Mouse (Mus musculus): Measurements from ENCODE around the gene Galnt10. TPM values are rescaled to one million over a fixed set of nuclear protein-coding genes. Genes with fewer than 3 reads are reported as not detected.
"Not testable (repeated sequence)": the region's sequence is repeated elsewhere in the genome, so short reads cannot be mapped to it uniquely, and the experiment has no call there.

Galnt10 gene
- polyA plus RNA-seq, 1 experiment from 2014 or later: 13.3 TPM

DNA sequence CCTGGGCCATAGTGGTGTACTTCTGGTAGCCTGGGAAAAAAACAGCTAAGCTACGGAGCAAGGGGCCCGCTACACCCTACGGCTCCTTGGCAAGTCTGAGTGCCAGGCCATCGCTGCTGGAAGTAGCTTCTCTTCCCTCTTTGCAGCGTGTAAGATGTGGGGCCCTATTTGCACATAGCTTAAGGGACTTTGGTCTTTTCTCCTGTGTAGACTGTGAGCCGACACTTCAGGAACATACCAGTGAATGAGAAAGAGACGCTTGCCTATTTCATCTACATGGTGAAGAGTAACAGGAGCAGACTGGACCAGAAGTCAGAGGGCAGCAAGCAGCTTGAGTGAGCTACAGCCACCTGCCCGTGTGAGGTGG lies 164.5 kb downstream of the Galnt10 start:
- WGBS: 92% methylated on average over 8 of the region's 8 CpGs
- Histone ChIP-seq H3K36me3 (ENCODE audit: control insufficient read depth, insufficient read depth) (peaks cover 10% of the 10 kb centered on the region; the same call in 1 of the 2 replicates), H3K9me3 (ENCODE audit: control insufficient read depth, low read length) (no peaks in the 10 kb centered on the region), H3K27ac (ENCODE audit: low read length) (no peak overlapping the region), H3K4me2 (ENCODE audit: low read length) (no peak overlapping the region), H3K4me3 (replicated peaks; ENCODE audit: low read length) (no peak overlapping the region), H3K27me3 (replicated peaks; ENCODE audit: control insufficient read depth, insufficient read depth, low read length) (no peaks in the 10 kb centered on the region), H3K9ac (replicated peaks; ENCODE audit: low read depth, low read length) (no peak overlapping the region), H3K4me1 (replicated peaks; ENCODE audit: control insufficient read depth, insufficient read depth, low read length) (no peaks in the 10 kb centered on the region)
- ATAC-seq: no peak

DNA sequence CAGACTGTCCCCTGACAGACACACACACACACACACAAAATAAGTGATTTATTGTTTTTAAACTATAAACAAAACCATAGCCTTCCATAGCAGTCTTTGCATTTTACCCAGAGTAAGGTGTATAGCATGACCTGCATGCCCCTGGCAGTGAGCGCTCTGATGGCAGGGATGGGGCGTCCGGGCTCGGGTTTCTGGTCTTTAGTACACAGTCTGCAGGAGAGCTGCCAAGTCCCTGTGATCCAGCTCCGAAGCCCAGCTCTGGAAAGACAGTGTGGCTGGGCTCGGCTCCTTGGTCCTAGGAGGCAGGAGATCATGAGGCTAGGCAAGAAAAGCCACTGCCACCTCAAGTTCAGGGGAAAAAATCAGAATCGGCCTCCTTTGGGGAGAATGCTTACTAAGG lies 165.8 kb downstream of the Galnt10 start:
- H3K4me2 ChIP-seq (ENCODE audit: low read length): no peak overlapping the region
- H3K27ac ChIP-seq (ENCODE audit: low read length): no peak overlapping the region
- H3K4me1 ChIP-seq (replicated peaks; ENCODE audit: control insufficient read depth, insufficient read depth, low read length): no peaks in the 10 kb centered on the region
- H3K36me3 ChIP-seq (ENCODE audit: control insufficient read depth, insufficient read depth): peaks cover 10% of the 10 kb centered on the region; the same call in 1 of the 2 replicates
- no peak overlapping the region for H3K4me3 ChIP-seq (replicated peaks; ENCODE audit: low read length)
- H3K9ac ChIP-seq (replicated peaks; ENCODE audit: low read depth, low read length): no peak overlapping the region
- 83% methylated on average over 7 of the region's 7 CpGs for WGBS
- no peaks in the 10 kb centered on the region for H3K27me3 ChIP-seq (replicated peaks; ENCODE audit: control insufficient read depth, insufficient read depth, low read length)
- no peak for ATAC-seq
- H3K9me3 ChIP-seq (ENCODE audit: control insufficient read depth, low read length): no peaks in the 10 kb centered on the region

DNA sequence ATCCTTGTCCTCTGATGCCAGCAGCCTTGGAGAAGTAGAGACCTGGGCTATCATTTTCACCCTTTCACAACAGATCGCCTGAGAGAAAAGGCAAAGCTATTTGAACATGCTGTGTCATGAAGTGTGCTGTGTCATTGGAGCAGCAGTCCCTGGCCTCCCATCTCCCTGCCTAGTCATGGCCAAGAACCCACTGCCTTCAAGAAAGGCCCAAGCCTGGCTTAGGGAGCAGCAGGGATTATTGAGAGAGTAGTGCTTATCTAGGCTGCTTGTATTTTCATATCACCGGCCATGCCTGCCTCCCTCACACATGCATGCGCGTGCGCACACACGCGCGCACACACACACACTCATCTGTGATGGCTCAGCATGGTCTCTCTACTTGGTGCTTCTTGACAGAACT lies 167.0 kb downstream of the Galnt10 start:
- H3K27me3 ChIP-seq (replicated peaks; ENCODE audit: control insufficient read depth, insufficient read depth, low read length): no peaks in the 10 kb centered on the region
- WGBS: 97% methylated on average over 8 of the region's 8 CpGs
- H3K36me3 ChIP-seq (ENCODE audit: control insufficient read depth, insufficient read depth): peaks cover 10% of the 10 kb centered on the region; the same call in 1 of the 2 replicates
- H3K9me3 ChIP-seq (ENCODE audit: control insufficient read depth, low read length): no peaks in the 10 kb centered on the region
- H3K27ac ChIP-seq (ENCODE audit: low read length): no peak overlapping the region
- H3K9ac ChIP-seq (replicated peaks; ENCODE audit: low read depth, low read length): no peak overlapping the region
- H3K4me2 ChIP-seq (ENCODE audit: low read length): no peak overlapping the region
- ATAC-seq: no peak
- no peak overlapping the region for H3K4me3 ChIP-seq (replicated peaks; ENCODE audit: low read length)
- no peaks in the 10 kb centered on the region for H3K4me1 ChIP-seq (replicated peaks; ENCODE audit: control insufficient read depth, insufficient read depth, low read length)

DNA sequence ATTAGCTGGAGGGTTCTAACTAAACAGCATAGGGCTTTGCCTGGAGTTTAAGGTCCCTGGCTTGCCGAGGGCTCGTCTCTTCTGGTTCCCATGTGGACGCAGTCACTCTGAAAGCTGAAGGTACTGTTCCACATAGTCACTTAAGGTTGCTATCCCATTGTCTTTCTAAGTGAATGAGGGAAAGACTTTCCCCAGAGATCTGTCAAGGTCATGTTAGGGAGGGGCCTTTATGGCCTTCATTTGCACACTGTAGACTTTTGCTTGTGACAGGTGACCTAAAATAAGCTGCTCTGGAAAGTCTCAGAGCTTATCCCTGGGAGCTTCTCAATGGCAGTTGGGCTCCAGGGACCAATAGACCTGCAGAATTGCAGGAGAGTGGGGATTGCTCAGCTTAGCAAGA lies 168.4 kb downstream of the Galnt10 start:
- WGBS: 93% methylated on average over 3 of the region's 3 CpGs
- Histone ChIP-seq H3K27ac (ENCODE audit: low read length) (no peak overlapping the region), H3K36me3 (ENCODE audit: control insufficient read depth, insufficient read depth) (peaks cover 7% of the 10 kb centered on the region; the same call in 1 of the 2 replicates), H3K4me2 (ENCODE audit: low read length) (no peak overlapping the region), H3K9ac (replicated peaks; ENCODE audit: low read depth, low read length) (no peak overlapping the region), H3K27me3 (replicated peaks; ENCODE audit: control insufficient read depth, insufficient read depth, low read length) (no peaks in the 10 kb centered on the region), H3K4me3 (replicated peaks; ENCODE audit: low read length) (no peak overlapping the region), H3K9me3 (ENCODE audit: control insufficient read depth, low read length) (no peaks in the 10 kb centered on the region), H3K4me1 (replicated peaks; ENCODE audit: control insufficient read depth, insufficient read depth, low read length) (no peaks in the 10 kb centered on the region)
- no peak for ATAC-seq

DNA sequence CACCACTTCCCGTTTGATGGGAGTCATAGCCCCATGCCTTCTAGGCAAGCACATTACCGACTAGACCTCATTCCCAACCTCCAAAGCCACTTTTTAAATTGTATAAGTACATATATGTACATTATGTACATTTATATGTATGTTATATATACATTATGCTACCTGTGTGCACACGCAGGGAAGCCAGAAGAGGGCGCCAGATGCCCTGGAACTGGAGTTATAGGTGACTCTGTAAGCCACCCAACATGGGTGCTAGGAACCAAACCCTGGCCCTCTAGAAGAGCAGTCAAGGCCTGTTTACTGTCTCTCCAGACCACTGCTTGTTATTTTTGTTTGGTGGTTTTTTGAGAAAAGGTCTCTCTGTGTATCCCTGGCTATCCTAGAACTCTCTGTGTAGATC lies 172.9 kb downstream of the Galnt10 start:
- Histone ChIP-seq H3K36me3 (ENCODE audit: control insufficient read depth, insufficient read depth) (no peaks in the 10 kb centered on the region), H3K9ac (replicated peaks; ENCODE audit: low read depth, low read length) (no peak overlapping the region), H3K4me3 (replicated peaks; ENCODE audit: low read length) (no peak overlapping the region), H3K4me1 (replicated peaks; ENCODE audit: control insufficient read depth, insufficient read depth, low read length) (no peaks in the 10 kb centered on the region), H3K27me3 (replicated peaks; ENCODE audit: control insufficient read depth, insufficient read depth, low read length) (no peaks in the 10 kb centered on the region), H3K4me2 (ENCODE audit: low read length) (no peak overlapping the region), H3K9me3 (ENCODE audit: control insufficient read depth, low read length) (no peaks in the 10 kb centered on the region), H3K27ac (ENCODE audit: low read length) (no peak overlapping the region)
- 94% methylated on average over 4 of the region's 4 CpGs for WGBS
- no peak for ATAC-seq

DNA sequence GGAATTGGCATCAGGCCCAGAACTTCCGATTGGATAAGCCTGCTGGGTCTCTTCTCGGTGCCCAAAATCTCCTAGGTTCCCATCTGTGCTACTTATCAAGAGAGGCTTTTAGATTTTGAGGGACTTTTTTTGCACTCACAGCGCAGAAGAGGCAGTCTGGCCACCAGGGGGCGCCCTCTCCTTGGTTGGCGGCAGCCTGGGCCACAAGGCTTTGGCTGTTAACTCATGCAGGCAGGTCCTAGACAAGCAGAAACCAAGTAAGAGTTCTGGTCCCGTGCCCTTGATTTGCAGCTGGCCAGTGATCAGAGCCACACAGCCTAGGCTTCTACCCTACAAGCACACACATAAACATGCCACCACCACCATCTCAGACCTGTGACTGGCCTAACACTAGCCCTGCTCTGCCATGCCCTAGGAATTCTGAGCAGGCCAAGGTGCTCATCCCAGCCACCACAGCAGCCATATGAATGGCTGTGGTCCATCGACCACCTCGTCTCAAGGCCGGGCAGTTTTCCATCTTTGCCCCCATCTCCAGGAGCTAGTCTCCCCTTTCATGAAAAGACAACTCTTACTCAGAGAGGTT lies 174.8 kb downstream of the Galnt10 start:
- WGBS: 30% methylated on average over 9 of the region's 9 CpGs
- H3K4me1 ChIP-seq (replicated peaks; ENCODE audit: control insufficient read depth, insufficient read depth, low read length): no peaks in the 10 kb centered on the region
- peaks cover 6% of the 10 kb centered on the region for H3K27me3 ChIP-seq (replicated peaks; ENCODE audit: control insufficient read depth, insufficient read depth, low read length)
- no peak overlapping the region for H3K4me3 ChIP-seq (replicated peaks; ENCODE audit: low read length)
- H3K27ac ChIP-seq (ENCODE audit: low read length): no peak overlapping the region
- H3K9ac ChIP-seq (replicated peaks; ENCODE audit: low read depth, low read length): no peak overlapping the region
- H3K9me3 ChIP-seq (ENCODE audit: control insufficient read depth, low read length): no peaks in the 10 kb centered on the region
- no peak overlapping the region for H3K4me2 ChIP-seq (ENCODE audit: low read length)
- H3K36me3 ChIP-seq (ENCODE audit: control insufficient read depth, insufficient read depth): no peaks in the 10 kb centered on the region
- ATAC-seq: peak; percentile 55

DNA sequence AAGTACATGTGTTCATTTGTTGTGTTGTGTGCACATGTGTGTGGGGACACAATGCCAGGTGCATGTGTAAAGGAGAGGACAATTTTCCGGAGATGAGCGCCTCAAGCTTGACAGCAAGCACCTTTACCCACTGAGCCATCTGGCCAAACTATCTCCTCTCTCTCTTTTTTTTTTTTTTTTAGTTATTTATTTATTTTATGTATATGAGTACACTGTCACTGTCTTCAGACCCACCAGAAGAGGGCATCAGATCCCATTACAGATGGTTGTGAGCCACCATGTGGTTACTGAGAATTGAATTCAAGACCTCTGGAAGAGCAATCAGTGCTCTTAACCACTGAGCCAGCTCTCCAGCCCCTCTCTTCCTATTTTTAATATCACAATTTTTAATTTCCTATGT lies 177.9 kb downstream of the Galnt10 start:
- H3K4me1 ChIP-seq (replicated peaks; ENCODE audit: control insufficient read depth, insufficient read depth, low read length); H3K4me2 ChIP-seq (ENCODE audit: low read length); H3K9ac ChIP-seq (replicated peaks; ENCODE audit: low read depth, low read length); H3K36me3 ChIP-seq (ENCODE audit: control insufficient read depth, insufficient read depth); H3K27ac ChIP-seq (ENCODE audit: low read length); ATAC-seq; H3K4me3 ChIP-seq (replicated peaks; ENCODE audit: low read length); H3K9me3 ChIP-seq (ENCODE audit: control insufficient read depth, low read length): not testable (repeated sequence)
- 91% methylated on average over 2 of the region's 2 CpGs for WGBS
- peaks cover 25% of the 10 kb centered on the region for H3K27me3 ChIP-seq (replicated peaks; ENCODE audit: control insufficient read depth, insufficient read depth, low read length)

DNA sequence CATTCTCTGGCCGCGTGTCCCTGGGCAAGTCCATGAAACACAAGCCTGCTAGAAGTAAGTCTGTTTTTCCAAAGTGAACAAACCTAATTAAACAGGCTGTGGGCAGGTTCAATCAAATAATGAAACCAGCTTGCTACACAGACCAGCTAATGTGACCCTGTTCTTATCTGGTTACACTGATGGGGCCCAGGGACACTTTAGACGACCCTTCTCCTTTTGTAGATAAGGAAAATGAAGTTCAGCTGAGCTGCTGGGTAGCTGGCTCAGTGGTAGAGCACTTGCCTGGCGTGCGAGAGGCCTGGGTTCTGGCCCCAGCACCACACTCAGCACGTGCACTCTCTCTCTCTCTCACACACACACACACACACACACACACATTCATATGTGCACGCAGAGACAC lies 178.5 kb downstream of the Galnt10 start:
- WGBS: 71% methylated on average over 7 of the region's 7 CpGs
- H3K4me1 ChIP-seq (replicated peaks; ENCODE audit: control insufficient read depth, insufficient read depth, low read length): peaks cover 10% of the 10 kb centered on the region

DNA sequence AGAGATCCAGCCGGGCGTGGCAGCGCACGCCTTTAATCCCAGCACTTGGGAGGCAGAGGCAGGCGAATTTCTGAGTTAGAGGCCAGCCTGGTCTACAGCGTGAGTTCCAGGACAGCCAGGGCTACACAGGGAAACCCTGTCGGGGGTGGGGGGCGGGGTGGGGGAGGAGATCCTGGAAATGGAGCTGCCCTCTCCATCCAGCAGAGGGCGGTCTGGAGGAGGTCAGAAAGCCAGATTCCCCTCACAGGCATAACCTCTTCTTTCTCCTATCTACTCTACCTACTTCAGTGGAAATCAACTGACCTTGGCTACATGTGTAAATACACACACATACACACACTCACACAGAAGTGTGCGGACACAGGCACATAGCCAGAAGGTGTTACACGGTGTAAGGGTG lies 180.0 kb downstream of the Galnt10 start:
- H3K36me3 ChIP-seq (ENCODE audit: control insufficient read depth, insufficient read depth); H3K27ac ChIP-seq (ENCODE audit: low read length); H3K9ac ChIP-seq (replicated peaks; ENCODE audit: low read depth, low read length); H3K4me3 ChIP-seq (replicated peaks; ENCODE audit: low read length); H3K4me2 ChIP-seq (ENCODE audit: low read length); H3K9me3 ChIP-seq (ENCODE audit: control insufficient read depth, low read length); ATAC-seq: not testable (repeated sequence)
- WGBS: 38% methylated on average over 11 of the region's 11 CpGs
- H3K27me3 ChIP-seq (replicated peaks; ENCODE audit: control insufficient read depth, insufficient read depth, low read length): peaks cover 36% of the 10 kb centered on the region
- peaks cover 15% of the 10 kb centered on the region for H3K4me1 ChIP-seq (replicated peaks; ENCODE audit: control insufficient read depth, insufficient read depth, low read length)

More for the DNA sequence above, 178.5 kb downstream of the Galnt10 start:
- H3K27ac ChIP-seq (ENCODE audit: low read length): no peak overlapping the region
- no peaks in the 10 kb centered on the region for H3K36me3 ChIP-seq (ENCODE audit: control insufficient read depth, insufficient read depth)
- H3K27me3 ChIP-seq (replicated peaks; ENCODE audit: control insufficient read depth, insufficient read depth, low read length): peaks cover 27% of the 10 kb centered on the region
- H3K4me2 ChIP-seq (ENCODE audit: low read length): no peak overlapping the region
- no peak overlapping the region for H3K4me3 ChIP-seq (replicated peaks; ENCODE audit: low read length)
- H3K9me3 ChIP-seq (ENCODE audit: control insufficient read depth, low read length): no peaks in the 10 kb centered on the region
- no peak for ATAC-seq
- H3K9ac ChIP-seq (replicated peaks; ENCODE audit: low read depth, low read length): no peak overlapping the region
